Mouse (Mus musculus): ENCODE results near the gene Cyp4f13.

- TF ChIP-seq CTCF (IDR thresholded peaks at IDR 0.05; ENCODE audit: extremely low read depth, insufficient read depth, insufficient read length, insufficient replicate concordance): no peak
- no peak for TF ChIP-seq POLR2A (IDR thresholded peaks at IDR 0.05; ENCODE audit: low read depth, low read length)
Measured at GRCm38 (mm10) chr17:32991965-32992698, 44.9 kb upstream of the Cyp4f13 start.

Data from spleen, adult 2 months (tissue).